Mouse (Mus musculus) brain, adult 2 months (tissue): ENCODE results near the gene Zcchc17.

Experiments
- DNase-seq: peaks from one replicate; pipeline ENCODE4 v3.0.0; 2011; ENCODE audit warnings: low read depth, low spot score

Zcchc17 gene

DNA sequence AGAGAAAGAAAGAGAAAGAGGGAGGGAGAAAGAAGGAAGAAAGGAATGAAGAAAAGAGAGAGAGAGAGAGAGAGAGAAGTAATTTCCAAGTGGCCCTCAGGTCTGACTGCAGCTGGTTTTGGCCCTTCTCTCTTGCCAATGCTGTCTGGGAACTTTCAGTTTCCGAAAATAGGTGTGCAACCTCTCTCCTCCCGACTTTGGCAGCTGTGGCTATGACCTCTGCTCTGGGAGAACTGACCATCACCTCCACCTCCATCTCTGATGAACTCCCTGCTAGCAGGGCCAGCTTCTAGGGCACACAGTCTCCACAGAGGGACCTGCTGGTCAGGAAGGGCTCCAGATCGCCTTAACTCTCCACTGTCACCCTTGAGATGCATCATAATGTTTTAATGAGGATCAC lies 73.2 kb downstream of the Zcchc17 start:
- no peak for DNase-seq

DNA sequence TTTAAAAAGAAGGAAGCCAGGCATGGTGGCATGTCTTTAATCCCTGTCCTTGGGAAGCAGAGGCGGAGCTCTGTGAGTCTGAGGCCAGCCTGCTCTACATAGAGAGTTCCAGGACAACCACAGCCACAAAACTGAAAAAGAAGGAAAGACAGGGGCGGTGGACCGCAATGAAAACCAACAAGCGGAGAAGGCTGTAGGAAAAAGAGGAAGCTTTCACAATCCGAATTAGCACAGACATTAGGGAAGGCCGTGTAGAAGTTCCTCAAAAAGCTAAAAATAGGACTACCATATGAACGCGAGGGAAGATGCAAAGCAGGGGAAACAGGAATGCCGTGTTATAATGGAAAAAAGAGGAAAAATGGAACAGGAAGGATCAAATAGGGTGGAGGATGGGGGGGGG lies 75.9 kb downstream of the Zcchc17 start:
- DNase-seq, result no peak

DNA sequence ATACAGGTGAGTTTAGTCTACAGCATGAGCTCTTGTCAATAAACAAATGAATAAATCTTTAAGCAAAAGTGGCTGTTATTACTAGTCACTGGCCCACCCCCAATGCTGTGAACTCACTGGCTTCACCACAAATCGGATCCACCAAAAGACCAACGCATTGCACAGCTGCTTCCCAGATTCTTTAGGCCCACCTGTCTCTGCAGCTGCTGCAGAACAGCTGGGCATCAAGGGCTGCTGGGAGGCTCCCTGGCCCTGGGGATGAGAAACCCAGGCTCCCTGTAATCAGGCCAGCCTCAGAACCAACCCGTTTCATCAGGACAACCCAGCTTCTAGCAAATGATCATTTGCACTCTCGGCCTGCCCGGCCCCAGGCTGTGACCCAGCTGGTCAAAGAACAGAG lies 76.9 kb downstream of the Zcchc17 start:
- DNase-seq, result no peak

DNA sequence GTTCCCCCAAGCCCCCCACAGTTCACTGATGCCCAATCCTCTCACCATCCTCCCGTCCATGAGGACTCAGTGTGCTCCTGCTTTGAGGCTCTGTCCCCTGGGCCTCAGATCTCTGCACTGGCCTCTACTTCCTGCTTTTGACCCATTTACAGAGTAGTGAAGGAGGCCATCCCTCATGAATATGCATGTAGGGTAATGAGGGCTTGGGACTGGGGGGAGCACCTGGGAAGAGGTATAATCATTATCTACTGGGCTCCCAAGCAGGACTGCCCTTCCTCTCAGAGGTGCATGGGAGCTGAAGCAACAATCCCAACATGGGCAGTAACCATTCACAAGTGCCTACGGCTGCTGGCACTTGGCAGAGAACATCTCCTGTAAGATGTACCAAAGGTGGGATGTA lies 80.6 kb downstream of the Zcchc17 start, which contains the start of gene Serinc2:
Gene Serinc2 (minus strand): TSS at position 101 of the 400 bp plus-strand sequence.
- no peak for DNase-seq

GRCm38 (mm10) chr4:130276573-130277176 lies 83.1 kb downstream of the Zcchc17 start:
- DNase-seq, result peak; percentile 32

GRCm38 (mm10) chr4:130275823-130276105 lies 84.0 kb downstream of the Zcchc17 start:
- no peak for DNase-seq

GRCm38 (mm10) chr4:130275016-130275822 lies 84.5 kb downstream of the Zcchc17 start:
- DNase-seq, result peak; percentile 40

GRCm38 (mm10) chr4:130274346-130275015 lies 85.3 kb downstream of the Zcchc17 start:
- peak; percentile 52 for DNase-seq

- peak; percentile 94 for DNase-seq
Observed at GRCm38 (mm10) chr4:130273698-130274345, 85.9 kb downstream of the Zcchc17 start.

GRCm38 (mm10) chr4:130270611-130271347 lies 89.0 kb downstream of the Zcchc17 start:
- peak; percentile 63 for DNase-seq

GRCm38 (mm10) chr4:130270089-130270488 lies 89.7 kb downstream of the Zcchc17 start:
- DNase-seq, result peak; percentile 92

DNA sequence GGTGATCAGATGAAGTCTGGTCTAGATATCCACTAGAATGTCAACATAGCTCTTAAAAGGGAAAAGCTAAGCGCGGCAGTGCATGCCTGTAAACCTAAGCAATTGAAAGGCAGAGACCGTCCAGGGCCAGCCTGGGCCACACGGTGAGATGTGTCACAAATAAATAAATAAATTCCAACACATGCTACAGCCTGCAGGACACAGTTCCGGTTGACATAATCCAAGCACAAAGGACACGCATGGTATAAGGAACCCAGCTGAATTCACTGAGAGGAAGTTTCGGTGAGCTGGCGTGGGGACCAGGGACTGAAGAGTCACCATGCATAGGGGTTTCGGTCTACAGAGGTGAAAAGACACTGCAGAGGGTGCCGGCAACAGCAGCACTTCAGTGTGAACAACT lies 91.0 kb downstream of the Zcchc17 start:
- no peak for DNase-seq

- no peak for DNase-seq
Observed at GRCm38 (mm10) chr4:130267069-130267468, 92.7 kb downstream of the Zcchc17 start.

GRCm38 (mm10) chr4:130266601-130267000 lies 93.1 kb downstream of the Zcchc17 start:
- DNase-seq, result no peak
